Mouse (Mus musculus): ENCODE results near the gene Ppfibp1. TPM values are rescaled to one million over a fixed set of nuclear protein-coding genes. Genes with fewer than 3 reads are reported as not detected.

Gene Ppfibp1
- polyA plus RNA-seq, 1 experiment from 2014 or later, result 45.7 TPM

- no peak overlapping the region for H3K27ac ChIP-seq (replicated peaks; ENCODE audit: low read depth, low read length)
- no peaks in the 10 kb centered on the region for H3K36me3 ChIP-seq (replicated peaks; ENCODE audit: control insufficient read depth, insufficient read depth, low read depth, low read length)
- no peaks in the 10 kb centered on the region for H3K4me1 ChIP-seq (ENCODE audit: control insufficient read depth, insufficient read depth, low read length)
- no peak overlapping the region for H3K4me2 ChIP-seq (ENCODE audit: low read depth, low read length)
- WGBS, result 81% methylated on average over 3 of the region's 3 CpGs
- no peak overlapping the region for H3K4me3 ChIP-seq (ENCODE audit: low read depth, low read length)
- no peaks in the 10 kb centered on the region for H3K9me3 ChIP-seq (replicated peaks; ENCODE audit: control insufficient read depth, low read length)
- H3K9ac ChIP-seq (replicated peaks; ENCODE audit: low read length), result no peak overlapping the region
- no peaks in the 10 kb centered on the region for H3K27me3 ChIP-seq (ENCODE audit: control insufficient read depth, insufficient read depth, low read length)
- ATAC-seq (replicated peaks; ENCODE audit: insufficient number of reproducible peaks, low FRiP score, low TSS enrichment, low read depth), result no peak
- DNase-seq (ENCODE audit: low spot score), result no peak
Measured at GRCm38 (mm10) chr6:146884171-146884570, 4.1 kb upstream of the Ppfibp1 start.

DNA sequence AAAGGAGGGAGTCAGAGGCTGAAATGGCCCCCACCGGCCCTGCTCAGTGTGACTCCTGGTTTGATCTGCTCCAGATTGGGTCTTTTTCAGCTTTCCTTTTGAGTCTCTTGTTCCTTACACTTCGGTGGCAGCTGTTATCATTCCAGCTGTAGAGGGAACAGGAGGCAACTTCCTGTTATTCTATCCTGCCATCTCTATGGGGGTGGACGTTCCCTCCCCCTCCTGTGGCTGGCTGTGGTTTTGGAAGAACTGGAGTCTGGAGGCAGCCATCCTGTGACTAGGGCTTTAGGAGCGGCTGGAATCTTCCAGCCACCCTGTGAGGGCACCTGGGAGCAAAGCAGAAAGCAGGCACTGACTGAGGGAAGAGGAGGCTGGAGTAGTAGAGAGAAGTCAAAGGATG lies 3.4 kb upstream of the Ppfibp1 start:
- Histone ChIP-seq H3K27ac (replicated peaks; ENCODE audit: low read depth, low read length) (no peak overlapping the region), H3K4me1 (ENCODE audit: control insufficient read depth, insufficient read depth, low read length) (peaks cover 3% of the 10 kb centered on the region; the same call in 1 of the 2 replicates)
- 22% methylated on average over 4 of the region's 4 CpGs for WGBS

DNA sequence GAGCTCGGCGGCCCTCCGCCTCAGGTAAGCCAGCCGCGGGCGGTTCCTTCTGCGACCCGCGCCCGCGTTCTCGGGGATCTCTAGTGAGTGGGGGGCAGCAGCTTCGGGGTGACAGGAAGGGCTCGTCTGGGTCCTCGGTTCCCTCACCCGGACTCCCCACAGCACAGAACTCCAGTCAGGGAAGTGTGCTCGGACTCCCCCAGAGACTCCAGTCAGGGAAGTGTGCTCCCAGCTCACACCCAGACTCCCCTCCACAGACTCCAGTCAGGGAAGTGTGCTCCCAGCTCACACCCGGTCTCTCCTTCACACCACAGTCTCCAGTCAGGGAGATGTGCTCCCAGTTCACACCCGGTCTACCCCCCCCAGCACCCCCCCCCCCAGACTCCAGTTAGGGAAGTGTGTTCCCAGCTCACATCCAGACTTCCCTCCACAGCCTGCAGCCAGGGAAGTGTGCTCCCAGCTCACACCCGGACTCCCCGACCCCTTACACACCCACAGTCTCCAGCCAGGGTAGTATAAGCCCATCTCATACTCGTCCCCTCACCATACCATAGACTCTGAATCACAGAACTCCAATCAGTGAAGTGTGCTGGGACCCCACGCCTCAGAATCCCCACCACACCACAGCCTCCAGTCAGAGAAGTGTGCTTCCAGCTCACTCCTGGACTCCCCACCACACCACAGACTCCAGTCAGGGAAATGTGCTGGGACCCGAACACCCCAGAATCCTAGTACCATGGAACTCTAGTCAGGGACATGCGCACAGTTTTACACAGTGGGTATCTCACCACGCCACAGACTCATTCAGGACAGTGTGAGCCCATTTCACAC lies 588 bp downstream of the Ppfibp1 start:
- Histone ChIP-seq H3K4me2 (ENCODE audit: low read depth, low read length) (peak overlapping the region; percentile 33), H3K27ac (replicated peaks; ENCODE audit: low read depth, low read length) (peak overlapping the region; percentile 49; the same call in 1 of the 2 replicates), H3K36me3 (replicated peaks; ENCODE audit: control insufficient read depth, insufficient read depth, low read depth, low read length) (no peaks in the 10 kb centered on the region), H3K4me1 (ENCODE audit: control insufficient read depth, insufficient read depth, low read length) (peaks cover 5% of the 10 kb centered on the region), H3K9ac (replicated peaks; ENCODE audit: low read length) (peak overlapping the region; percentile 65), H3K27me3 (ENCODE audit: control insufficient read depth, insufficient read depth, low read length) (no peaks in the 10 kb centered on the region), H3K4me3 (ENCODE audit: low read depth, low read length) (peak overlapping the region; percentile 68), H3K9me3 (replicated peaks; ENCODE audit: control insufficient read depth, low read length) (no peaks in the 10 kb centered on the region)
- WGBS, result 8% methylated on average over 19 of the region's 26 CpGs
- peak; percentile 63 for ATAC-seq (replicated peaks; ENCODE audit: insufficient number of reproducible peaks, low FRiP score, low TSS enrichment, low read depth)
- no peak for DNase-seq (ENCODE audit: low spot score)

More for the DNA sequence above, 3.4 kb upstream of the Ppfibp1 start:
- Histone ChIP-seq H3K9me3 (replicated peaks; ENCODE audit: control insufficient read depth, low read length) (no peaks in the 10 kb centered on the region), H3K9ac (replicated peaks; ENCODE audit: low read length) (no peak overlapping the region), H3K27me3 (ENCODE audit: control insufficient read depth, insufficient read depth, low read length) (no peaks in the 10 kb centered on the region), H3K4me2 (ENCODE audit: low read depth, low read length) (no peak overlapping the region), H3K36me3 (replicated peaks; ENCODE audit: control insufficient read depth, insufficient read depth, low read depth, low read length) (no peaks in the 10 kb centered on the region), H3K4me3 (ENCODE audit: low read depth, low read length) (no peak overlapping the region)
- ATAC-seq (replicated peaks; ENCODE audit: insufficient number of reproducible peaks, low FRiP score, low TSS enrichment, low read depth) (no peak), DNase-seq (ENCODE audit: low spot score) (peak; percentile 26)

DNA sequence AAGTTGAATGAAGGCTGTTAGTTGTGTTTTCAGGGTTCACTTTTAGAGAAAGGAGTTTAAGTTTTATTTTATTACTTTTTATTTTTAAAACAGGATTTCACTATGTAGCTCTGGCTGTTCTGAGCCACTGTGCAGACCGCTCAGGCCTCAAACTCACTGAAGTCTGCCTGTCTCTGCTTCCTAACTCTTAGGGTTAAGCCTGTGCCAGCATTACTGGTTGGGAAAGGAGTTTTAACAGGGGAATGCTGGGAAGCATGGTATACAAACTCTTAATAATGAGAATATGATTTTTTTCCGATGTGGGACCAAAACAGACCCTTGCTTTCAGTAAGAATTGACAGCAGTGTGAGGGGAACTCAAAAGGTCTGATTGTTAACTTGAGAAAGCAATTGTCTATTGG lies 1.9 kb downstream of the Ppfibp1 start:
- no peak for DNase-seq (ENCODE audit: low spot score)
- no peak overlapping the region; the same call in 1 of the 2 replicates for H3K27ac ChIP-seq (replicated peaks; ENCODE audit: low read depth, low read length)
- no peaks in the 10 kb centered on the region for H3K27me3 ChIP-seq (ENCODE audit: control insufficient read depth, insufficient read depth, low read length)
- ATAC-seq (replicated peaks; ENCODE audit: insufficient number of reproducible peaks, low FRiP score, low TSS enrichment, low read depth), result no peak
- H3K4me2 ChIP-seq (ENCODE audit: low read depth, low read length), result peak overlapping the region; percentile 23
- no peaks in the 10 kb centered on the region for H3K9me3 ChIP-seq (replicated peaks; ENCODE audit: control insufficient read depth, low read length)
- H3K4me3 ChIP-seq (ENCODE audit: low read depth, low read length), result no peak overlapping the region
- WGBS, result 62% methylated on average over 2 of the region's 2 CpGs
- H3K36me3 ChIP-seq (replicated peaks; ENCODE audit: control insufficient read depth, insufficient read depth, low read depth, low read length), result no peaks in the 10 kb centered on the region
- no peak overlapping the region for H3K9ac ChIP-seq (replicated peaks; ENCODE audit: low read length)
- H3K4me1 ChIP-seq (ENCODE audit: control insufficient read depth, insufficient read depth, low read length), result peaks cover 5% of the 10 kb centered on the region

DNA sequence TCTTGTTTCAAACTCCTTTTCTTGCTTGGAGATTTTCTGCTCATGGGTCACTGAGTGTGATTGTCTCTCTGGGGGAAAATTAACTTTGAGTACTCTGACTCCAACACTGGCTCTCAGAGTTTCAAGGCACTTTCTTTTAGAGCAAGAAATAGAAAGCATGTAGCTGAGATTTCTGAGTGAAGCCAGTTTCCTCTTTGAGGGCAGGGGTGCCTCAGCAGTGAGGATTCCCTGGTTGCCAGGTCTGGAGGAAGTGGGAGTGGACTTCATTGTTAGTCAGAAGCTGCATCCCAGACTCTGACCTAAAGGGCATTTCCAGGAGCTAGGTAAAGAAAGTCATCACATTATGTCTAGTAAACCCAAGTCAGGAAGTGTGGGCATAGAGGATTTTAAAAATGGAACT lies 2.3 kb downstream of the Ppfibp1 start:
- Histone ChIP-seq H3K4me2 (ENCODE audit: low read depth, low read length) (no peak overlapping the region; the same call in none of the 2 replicates), H3K27ac (replicated peaks; ENCODE audit: low read depth, low read length) (no peak overlapping the region; the same call in 1 of the 2 replicates), H3K9me3 (replicated peaks; ENCODE audit: control insufficient read depth, low read length) (no peaks in the 10 kb centered on the region), H3K4me3 (ENCODE audit: low read depth, low read length) (no peak overlapping the region), H3K4me1 (ENCODE audit: control insufficient read depth, insufficient read depth, low read length) (peaks cover 5% of the 10 kb centered on the region), H3K36me3 (replicated peaks; ENCODE audit: control insufficient read depth, insufficient read depth, low read depth, low read length) (no peaks in the 10 kb centered on the region), H3K9ac (replicated peaks; ENCODE audit: low read length) (peak overlapping the region; percentile 28; the same call in 1 of the 2 replicates), H3K27me3 (ENCODE audit: control insufficient read depth, insufficient read depth, low read length) (no peaks in the 10 kb centered on the region)
- ATAC-seq (replicated peaks; ENCODE audit: insufficient number of reproducible peaks, low FRiP score, low TSS enrichment, low read depth) (no peak), DNase-seq (ENCODE audit: low spot score) (peak; percentile 18)

DNA sequence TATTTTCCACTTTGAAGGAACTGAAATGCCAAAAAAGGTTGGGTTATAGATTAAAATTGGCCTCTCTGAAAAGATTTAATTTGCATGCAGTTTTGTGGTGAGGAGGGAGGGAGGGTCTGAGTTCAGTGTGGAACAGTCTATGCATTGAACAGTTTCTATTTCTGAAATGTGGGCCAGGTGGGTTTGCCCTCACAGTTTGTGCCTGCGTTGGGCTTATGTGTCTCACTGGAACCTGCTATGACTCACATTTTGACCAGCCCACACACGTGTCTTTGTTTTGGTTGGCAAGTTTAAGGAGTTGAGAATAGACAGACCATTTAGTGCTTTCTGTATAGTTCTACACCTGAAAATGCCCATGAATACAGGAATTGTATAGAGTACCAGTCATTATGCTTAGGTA lies 5.6 kb downstream of the Ppfibp1 start:
- H3K4me2 ChIP-seq (ENCODE audit: low read depth, low read length), result no peak overlapping the region
- no peak overlapping the region for H3K27ac ChIP-seq (replicated peaks; ENCODE audit: low read depth, low read length)
- ATAC-seq (replicated peaks; ENCODE audit: insufficient number of reproducible peaks, low FRiP score, low TSS enrichment, low read depth) (no peak), DNase-seq (ENCODE audit: low spot score) (no peak)
- 68% methylated on average over 2 of the region's 2 CpGs for WGBS
- no peak overlapping the region for H3K9ac ChIP-seq (replicated peaks; ENCODE audit: low read length)
- H3K27me3 ChIP-seq (ENCODE audit: control insufficient read depth, insufficient read depth, low read length), result no peaks in the 10 kb centered on the region
- H3K4me1 ChIP-seq (ENCODE audit: control insufficient read depth, insufficient read depth, low read length), result peaks cover 5% of the 10 kb centered on the region
- H3K36me3 ChIP-seq (replicated peaks; ENCODE audit: control insufficient read depth, insufficient read depth, low read depth, low read length), result no peaks in the 10 kb centered on the region
- H3K9me3 ChIP-seq (replicated peaks; ENCODE audit: control insufficient read depth, low read length), result no peaks in the 10 kb centered on the region
- H3K4me3 ChIP-seq (ENCODE audit: low read depth, low read length), result no peak overlapping the region

DNA sequence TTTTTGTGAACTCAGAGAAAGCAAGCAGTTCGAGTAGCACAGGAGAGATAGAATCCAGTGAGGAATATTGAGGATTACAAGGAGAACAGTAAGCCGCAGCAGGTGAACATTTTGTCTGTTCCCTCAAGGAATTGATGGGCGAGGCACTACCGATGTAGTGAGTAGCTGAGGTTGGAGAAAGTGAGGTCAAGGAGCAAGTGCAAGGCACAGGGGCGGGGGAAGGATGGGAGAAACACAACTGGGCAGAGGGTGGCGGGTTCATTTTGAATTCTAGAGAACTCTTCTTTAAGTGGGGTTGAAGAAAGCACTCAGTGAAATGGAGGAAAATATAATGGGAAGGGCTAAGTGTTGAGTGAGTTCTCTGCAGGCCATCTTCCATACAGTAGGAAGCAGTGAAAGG lies 10.4 kb downstream of the Ppfibp1 start:
- WGBS, result 88% methylated on average over 6 of the region's 6 CpGs
- no peak for ATAC-seq (replicated peaks; ENCODE audit: insufficient number of reproducible peaks, low FRiP score, low TSS enrichment, low read depth)

DNA sequence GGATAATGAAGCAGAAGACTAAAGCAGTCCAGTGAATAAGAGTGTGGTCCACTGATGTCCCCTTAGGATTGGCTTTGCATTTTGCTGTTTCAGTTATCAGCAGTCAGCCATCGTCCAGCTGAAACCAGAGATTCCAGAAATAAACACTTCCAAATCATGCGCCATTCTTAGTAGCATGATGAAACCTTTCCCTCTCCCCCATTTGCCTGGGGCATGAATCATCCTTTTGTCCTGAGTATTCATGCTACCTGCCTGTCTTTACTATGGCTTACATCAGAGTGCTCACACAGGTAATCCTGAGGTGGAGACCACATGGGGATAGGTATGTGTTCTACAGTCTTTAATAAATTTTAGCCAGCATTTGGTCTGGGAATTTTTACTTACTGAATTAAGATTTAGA lies 11.4 kb downstream of the Ppfibp1 start:
- H3K27ac ChIP-seq (replicated peaks; ENCODE audit: low read depth, low read length), result no peak overlapping the region
- no peaks in the 10 kb centered on the region for H3K9me3 ChIP-seq (replicated peaks; ENCODE audit: control insufficient read depth, low read length)
- H3K4me3 ChIP-seq (ENCODE audit: low read depth, low read length), result no peak overlapping the region
- H3K4me2 ChIP-seq (ENCODE audit: low read depth, low read length), result no peak overlapping the region
- WGBS, result 64% methylated on average over 2 of the region's 2 CpGs
- no peaks in the 10 kb centered on the region for H3K36me3 ChIP-seq (replicated peaks; ENCODE audit: control insufficient read depth, insufficient read depth, low read depth, low read length)
- no peaks in the 10 kb centered on the region; the same call in 1 of the 2 replicates for H3K4me1 ChIP-seq (ENCODE audit: control insufficient read depth, insufficient read depth, low read length)
- DNase-seq (ENCODE audit: low spot score) (no peak), ATAC-seq (replicated peaks; ENCODE audit: insufficient number of reproducible peaks, low FRiP score, low TSS enrichment, low read depth) (no peak)
- H3K9ac ChIP-seq (replicated peaks; ENCODE audit: low read length), result no peak overlapping the region
- H3K27me3 ChIP-seq (ENCODE audit: control insufficient read depth, insufficient read depth, low read length), result no peaks in the 10 kb centered on the region

More for the DNA sequence above, 10.4 kb downstream of the Ppfibp1 start:
- H3K9ac ChIP-seq (replicated peaks; ENCODE audit: low read length), result no peak overlapping the region
- no peak overlapping the region for H3K27ac ChIP-seq (replicated peaks; ENCODE audit: low read depth, low read length)
- no peaks in the 10 kb centered on the region for H3K36me3 ChIP-seq (replicated peaks; ENCODE audit: control insufficient read depth, insufficient read depth, low read depth, low read length)
- no peaks in the 10 kb centered on the region for H3K27me3 ChIP-seq (ENCODE audit: control insufficient read depth, insufficient read depth, low read length)
- DNase-seq (ENCODE audit: low spot score), result no peak
- no peaks in the 10 kb centered on the region for H3K9me3 ChIP-seq (replicated peaks; ENCODE audit: control insufficient read depth, low read length)
- H3K4me3 ChIP-seq (ENCODE audit: low read depth, low read length), result no peak overlapping the region
- H3K4me1 ChIP-seq (ENCODE audit: control insufficient read depth, insufficient read depth, low read length), result no peaks in the 10 kb centered on the region; the same call in 1 of the 2 replicates
- no peak overlapping the region for H3K4me2 ChIP-seq (ENCODE audit: low read depth, low read length)
